Mouse (Mus musculus): ENCODE data around the gene Tnf.

DNA sequence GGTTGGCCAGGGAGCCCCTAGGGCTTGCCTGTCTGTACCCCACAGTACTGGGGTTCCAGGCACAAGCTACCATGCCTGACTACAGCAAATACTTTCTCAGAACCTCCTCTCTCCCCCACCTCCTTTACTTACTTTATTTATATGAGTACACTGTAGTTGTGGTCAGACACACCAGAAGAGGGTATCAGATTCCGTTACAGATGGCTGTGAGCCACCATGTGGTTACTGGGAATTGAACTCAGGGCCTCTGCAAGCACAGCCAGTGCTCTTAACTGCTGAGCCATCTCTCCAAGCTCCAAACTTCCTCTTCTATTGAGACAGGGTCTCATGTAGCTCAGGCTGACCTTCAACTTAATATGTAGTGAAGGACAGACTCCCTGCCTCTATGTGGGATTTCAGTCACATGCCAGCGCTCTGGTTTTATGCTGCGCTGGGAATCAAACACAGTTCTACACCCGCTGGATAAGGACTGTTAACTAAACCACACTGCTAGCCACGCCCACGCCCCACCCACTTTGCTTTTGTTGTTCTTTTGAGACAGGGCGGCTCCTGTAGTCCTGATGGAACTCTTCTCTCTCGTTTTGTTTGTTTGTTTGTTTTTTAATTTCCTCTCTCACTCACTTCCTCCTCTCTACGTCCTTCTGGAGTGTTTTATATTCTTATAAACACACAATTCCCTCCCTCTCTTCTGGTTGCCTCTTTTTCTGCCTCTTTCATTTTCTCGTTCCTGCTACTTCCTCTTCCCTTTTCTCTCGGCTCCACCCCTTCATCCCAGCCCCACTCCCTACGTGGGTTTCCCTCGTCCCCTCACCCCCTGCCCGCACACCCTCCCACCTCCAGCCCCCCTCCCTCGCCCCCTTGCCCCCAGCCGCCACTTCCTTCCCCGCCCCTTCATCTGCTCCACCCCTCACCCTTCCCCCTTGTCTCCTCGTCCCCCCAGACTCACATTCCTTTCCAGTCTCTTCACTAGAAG is 15.9 kb downstream of the Tnf start:
- TF ChIP-seq FLI1 (IDR thresholded peaks at IDR 0.05; ENCODE audit: low read length) (no peak), GATA1 (IDR thresholded peaks at IDR 0.05; ENCODE audit: borderline replicate concordance, low read length) (no peak)

Data from megakaryocyte, embryonic 14.5 days (primary cell).